Mouse (Mus musculus) CH12.LX (cell line): ENCODE results near the gene Gipc2. TPM values are rescaled to one million over a fixed set of nuclear protein-coding genes. Genes with fewer than 3 reads are reported as not detected.

Source experiments
- DNase-seq: peaks from one replicate; pipeline ENCODE4 v3.0.0-alpha.2; 2013; ENCODE audit errors: extremely low read depth
- H3K27ac ChIP-seq: 2 replicates; pipeline ENCODE4 v1.5.1; 2012; ENCODE audit warnings: low read depth, mild to moderate bottlenecking, control low read depth, moderate library complexity; ENCODE audit not compliant: insufficient read depth
- H3K27me3 ChIP-seq: replicated peaks from 2 replicates; pipeline ENCODE3; 2012; ENCODE audit warnings: inconsistent platforms
- H3K36me3 ChIP-seq, 2 experiments: replicated peaks in 1 of 2; 2 replicates each; pipeline versions ENCODE3 to v1.6.1; 2012; ENCODE audit warnings: inconsistent platforms in 1 of 2, low read length in 1 of 2, mild to moderate bottlenecking in 1 of 2, mixed read lengths in 1 of 2, moderate library complexity in 1 of 2; ENCODE audit not compliant: control insufficient read depth in 1 of 2, insufficient read depth in 1 of 2
- H3K4me1 ChIP-seq, 2 experiments: 2 replicates each; pipeline ENCODE4 v1.6.1; 2012; ENCODE audit warnings: inconsistent platforms in 1 of 2, moderate library complexity in 1 of 2; ENCODE audit not compliant: insufficient read depth in 2 of 2, control insufficient read depth in 1 of 2
- H3K4me2 ChIP-seq: 2 replicates; pipeline ENCODE4 v1.6.1; 2012; ENCODE audit warnings: low read depth, mild to moderate bottlenecking, control low read depth; ENCODE audit not compliant: poor library complexity, insufficient read depth, severe bottlenecking
- H3K4me3 ChIP-seq, 3 experiments: fragments of 150-350 bp in 1 of 3; sonication (generic) in 1 of 3; replicated peaks in 1 of 3; 2 replicates each; pipeline versions ENCODE3 to v1.5.1; 2011 to 2012; ENCODE audit warnings: low read depth in 2 of 3, low read length in 2 of 3, mild to moderate bottlenecking in 2 of 3, moderate library complexity in 2 of 3, control low read depth in 1 of 3, improper control_type of control experiment in 1 of 3, inconsistent platforms in 1 of 3, mixed read lengths in 1 of 3; ENCODE audit not compliant: poor library complexity in 1 of 3
- H3K79me2 ChIP-seq: replicated peaks from 2 replicates; pipeline ENCODE4 v1.6.1; 2012; ENCODE audit warnings: mild to moderate bottlenecking, moderate library complexity; ENCODE audit not compliant: control insufficient read depth, poor library complexity, insufficient read depth, severe bottlenecking; ENCODE audit errors: extremely low read depth
- H3K9ac ChIP-seq: 2 replicates; pipeline ENCODE4 v1.6.1; 2012; ENCODE audit warnings: low read depth, mild to moderate bottlenecking, control low read depth, moderate library complexity; ENCODE audit not compliant: insufficient read depth
- H3K9me3 ChIP-seq: replicated peaks from 2 replicates; pipeline ENCODE3; 2012; ENCODE audit warnings: low read length, inconsistent platforms, mixed read lengths
- BHLHE40 ChIP-seq: IDR thresholded peaks from 2 replicates; pipeline ENCODE4 v1.6.1; 2011; ENCODE audit warnings: mild to moderate bottlenecking, low read depth, low read length, improper control_type of control experiment
- CTCF ChIP-seq, 2 experiments: IDR thresholded peaks in 1 of 2; conservative IDR thresholded peaks in 1 of 2; 2 replicates each; pipeline ENCODE4 v1.5.1; 2011 to 2012; ENCODE audit warnings: low read depth in 2 of 2, low read length in 2 of 2, improper control_type of control experiment in 1 of 2, inconsistent platforms in 1 of 2, mild to moderate bottlenecking in 1 of 2, moderate library complexity in 1 of 2
- E2F4 ChIP-seq: IDR thresholded peaks from 2 replicates; pipeline ENCODE4 v1.6.1; 2011; ENCODE audit warnings: low read depth, low read length, improper control_type of control experiment; ENCODE audit not compliant: insufficient replicate concordance
- ELF1 ChIP-seq: IDR thresholded peaks from 2 replicates; pipeline ENCODE4 v1.6.1; 2014; ENCODE audit warnings: low read depth, mild to moderate bottlenecking, inconsistent platforms, low read length, improper control_type of control experiment
- ETS1 ChIP-seq: conservative IDR thresholded peaks from 2 replicates; pipeline ENCODE4 v1.6.1; 2012; ENCODE audit warnings: low read depth, mild to moderate bottlenecking, inconsistent platforms, low read length, improper control_type of control experiment, moderate library complexity
- HCFC1 ChIP-seq: IDR thresholded peaks from 2 replicates; pipeline ENCODE4 v1.6.1; 2012; ENCODE audit warnings: low read depth, mild to moderate bottlenecking, inconsistent platforms, low read length, improper control_type of control experiment
- IRF4 ChIP-seq: IDR thresholded peaks from 2 replicates; pipeline ENCODE4 v1.6.1; 2014; ENCODE audit warnings: low read depth, mild to moderate bottlenecking, inconsistent platforms, low read length, improper control_type of control experiment
- JUN ChIP-seq: IDR thresholded peaks from 2 replicates; pipeline ENCODE4 v1.6.1; 2011; ENCODE audit warnings: low read depth, mild to moderate bottlenecking, low read length, improper control_type of control experiment, moderate library complexity; ENCODE audit not compliant: insufficient read depth
- JUND ChIP-seq: conservative IDR thresholded peaks from 2 replicates; pipeline ENCODE4 v1.6.1; 2011; ENCODE audit warnings: low read depth, low read length, improper control_type of control experiment
- MEF2A ChIP-seq: IDR thresholded peaks from 2 replicates; pipeline ENCODE4 v1.6.1; 2014; ENCODE audit warnings: low read depth, mild to moderate bottlenecking, inconsistent platforms, low read length, improper control_type of control experiment, borderline replicate concordance
- MXI1 ChIP-seq: IDR thresholded peaks from 2 replicates; pipeline ENCODE4 v1.6.1; 2011; ENCODE audit warnings: mild to moderate bottlenecking, low read depth, low read length, improper control_type of control experiment
- NELFE ChIP-seq: IDR thresholded peaks from 2 replicates; pipeline ENCODE4 v1.6.1; 2011; ENCODE audit warnings: low read depth, low read length, improper control_type of control experiment
- NRF1 ChIP-seq: IDR thresholded peaks from 2 replicates; pipeline ENCODE4 v1.6.1; 2014; ENCODE audit warnings: low read depth, mild to moderate bottlenecking, inconsistent platforms, low read length, improper control_type of control experiment, moderate library complexity
- PAX5 ChIP-seq: IDR thresholded peaks from 2 replicates; pipeline ENCODE4 v1.6.1; 2012; ENCODE audit warnings: low read length, inconsistent platforms, mixed read lengths
- POLR2A ChIP-seq: IDR thresholded peaks from 2 replicates; pipeline ENCODE4 v1.6.1; 2011; ENCODE audit warnings: low read depth, mild to moderate bottlenecking, improper control_type of control experiment, low read length
- RAD21 ChIP-seq: IDR thresholded peaks from 2 replicates; pipeline ENCODE4 v1.6.1; 2011; ENCODE audit warnings: low read depth, mild to moderate bottlenecking, low read length, improper control_type of control experiment, moderate library complexity
- RCOR1 ChIP-seq: conservative IDR thresholded peaks from 2 replicates; pipeline ENCODE4 v1.6.1; 2012; ENCODE audit warnings: low read depth, mild to moderate bottlenecking, inconsistent platforms, low read length, improper control_type of control experiment
- SIN3A ChIP-seq: IDR thresholded peaks from 2 replicates; pipeline ENCODE4 v1.6.1; 2012; ENCODE audit warnings: low read length, improper control_type of control experiment, inconsistent platforms
- SMC3 ChIP-seq: IDR thresholded peaks from 2 replicates; pipeline ENCODE4 v1.6.1; 2011; ENCODE audit warnings: low read depth, low read length, improper control_type of control experiment
- TBP ChIP-seq: conservative IDR thresholded peaks from 2 replicates; pipeline ENCODE4 v1.6.1; 2011; ENCODE audit warnings: low read depth, low read length, improper control_type of control experiment
- TCF12 ChIP-seq: IDR thresholded peaks from 2 replicates; pipeline ENCODE4 v1.6.1; 2014; ENCODE audit warnings: low read depth, mild to moderate bottlenecking, inconsistent platforms, low read length, improper control_type of control experiment
- UBTF ChIP-seq: IDR thresholded peaks from 2 replicates; pipeline ENCODE4 v1.6.1; 2012; ENCODE audit warnings: low read depth, mild to moderate bottlenecking, inconsistent platforms, low read length, improper control_type of control experiment, moderate library complexity
- USF2 ChIP-seq: conservative IDR thresholded peaks from 2 replicates; pipeline ENCODE4 v1.6.1; 2011; ENCODE audit warnings: low read depth, low read length, improper control_type of control experiment
- ZKSCAN1 ChIP-seq: IDR thresholded peaks from 2 replicates; pipeline ENCODE4 v1.6.1; 2012; ENCODE audit warnings: low read depth, inconsistent platforms, low read length, improper control_type of control experiment, borderline replicate concordance
- ZNF384 ChIP-seq: IDR thresholded peaks from 2 replicates; pipeline ENCODE4 v1.6.1; 2012; ENCODE audit warnings: low read depth, low read length, improper control_type of control experiment, inconsistent platforms
- dilution Hi-C: fragments of 300-500 bp; cut with MboI; formaldehyde crosslinking; loops from 2 replicates; pipeline ENCODE4 v1.14.3; 2020; ENCODE audit warnings: low sequenced_read_pairs; ENCODE audit not compliant: extremely low pct_unique_long_range_greater_than_20kb, extremely low pct_ligation_motif_present
- in situ Hi-C: fragments of 300-500 bp; cut with MboI; formaldehyde crosslinking; loops from 3 replicates; pipeline ENCODE4 v1.14.3; 2019; ENCODE audit warnings: low sequenced_read_pairs, low pct_ligation_motif_present, low pct_unique_long_range_greater_than_20kb, mixed read lengths
- polyA plus RNA-seq: library from polyadenylated mRNA; unstranded; fragments of >175 nt; gene quantifications from 2 replicates; pipeline ENCODE4 v1.2.1, GENCODE M21; 2012; ENCODE audit warnings: low read depth; ENCODE audit not compliant: insufficient read length
- total RNA-seq, 2 experiments: library from RNA; depleted of rRNA; stranded (reverse); fragments of 300-350 nt in 1 of 2; fragments of >200 nt in 1 of 2; gene quantifications; 2 replicates each; pipeline ENCODE4 v1.2.3; 2012 to 2014

The Gipc2 gene
- total and polyA plus RNA-seq, 3 experiments = 0.24 to 1.2 (median 0.38) TPM

DNA sequence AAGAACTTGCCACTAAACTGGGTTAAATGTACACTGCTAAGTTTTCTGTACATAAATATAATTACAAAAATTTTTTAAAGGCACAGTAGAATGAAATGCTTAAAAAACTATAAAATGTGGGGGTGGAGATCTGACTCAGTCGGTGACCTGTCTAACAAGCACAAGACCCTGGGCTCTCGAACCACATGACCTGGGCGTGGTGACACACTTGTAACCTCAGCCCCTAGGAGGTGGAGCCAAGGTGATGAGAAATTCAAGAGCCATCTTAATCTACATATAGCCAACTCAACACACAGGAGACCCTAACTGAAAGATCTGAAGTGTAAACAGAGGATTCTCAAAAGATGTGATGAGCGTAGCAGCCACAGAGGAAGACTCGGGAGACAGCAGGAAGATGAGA is 11.9 kb downstream of the Gipc2 start:
- Histone ChIP-seq H3K4me3 (no peak overlapping the region), H3K27me3 (no peaks in the 10 kb centered on the region), H3K27ac (no peak overlapping the region), H3K36me3 (no peaks in the 10 kb centered on the region), H3K4me1 (peaks cover 11 to 24% of the 10 kb centered on the region in 2 experiments), H3K9ac (no peak overlapping the region), H3K9me3 (no peaks in the 10 kb centered on the region), H3K4me2 (no peak overlapping the region), H3K79me2 (no peaks in the 10 kb centered on the region)
- no peak for TF ChIP-seq JUND
- no peak for TF ChIP-seq PAX5
- TF ChIP-seq NRF1 = no peak
- TF ChIP-seq ELF1 = no peak
- TF ChIP-seq IRF4 = no peak
- TF ChIP-seq UBTF = no peak
- no peak for TF ChIP-seq POLR2A
- TF ChIP-seq TBP = no peak
- TF ChIP-seq RCOR1 = no peak
- no peak for TF ChIP-seq SIN3A
- dilution Hi-C loops (no loop called here), in situ Hi-C loops (no loop called here)
- no peak for DNase-seq

DNA sequence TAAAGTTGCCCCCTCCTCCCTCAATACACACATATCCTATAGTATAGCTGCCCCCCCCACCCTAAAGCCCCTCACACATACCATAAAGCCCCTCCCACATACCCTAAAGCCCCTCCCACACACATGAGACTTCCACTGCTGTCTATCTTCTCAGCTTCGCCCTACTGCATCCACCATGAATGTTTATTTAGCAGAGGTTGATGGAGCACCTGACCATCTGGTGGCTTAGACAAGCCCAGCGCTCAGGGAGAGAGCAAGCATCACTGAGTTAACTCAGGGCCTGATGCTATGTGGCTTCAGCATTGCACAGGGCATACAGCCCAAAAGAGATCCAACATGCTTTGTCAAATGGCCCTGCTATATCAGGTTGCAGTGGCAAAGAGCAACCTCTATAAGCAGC is 12.9 kb downstream of the Gipc2 start:
- Histone ChIP-seq H3K9me3 (no peaks in the 10 kb centered on the region), H3K4me3 (no peak overlapping the region), H3K27me3 (no peaks in the 10 kb centered on the region), H3K36me3 (no peaks in the 10 kb centered on the region), H3K9ac (no peak overlapping the region), H3K79me2 (no peaks in the 10 kb centered on the region), H3K27ac (no peak overlapping the region), H3K4me2 (no peak overlapping the region), H3K4me1 (peaks cover 11 to 24% of the 10 kb centered on the region in 2 experiments)
- in situ Hi-C loops = no loop called here
- no peak for DNase-seq
- TF ChIP-seq RAD21 (no peak), IRF4 (no peak), E2F4 (no peak), MEF2A (no peak), HCFC1 (no peak), NELFE (no peak), ZKSCAN1 (no peak), MXI1 (no peak), ZNF384 (no peak), JUN (no peak), CTCF (conservative IDR thresholded peaks at IDR 0.05 in 1 of 2, IDR thresholded peaks at IDR 0.05 in 1 of 2; ENCODE audit: low read depth in 2 of 2, low read length in 2 of 2) (no peak), SMC3 (no peak), UBTF (no peak), BHLHE40 (no peak), ETS1 (no peak), TCF12 (no peak), ELF1 (no peak), PAX5 (no peak), USF2 (no peak)
- dilution Hi-C loops = no loop called here
